Mouse (Mus musculus): ENCODE data around the gene Tmc2. TPM values are rescaled to one million over a fixed set of nuclear protein-coding genes. Genes with fewer than 3 reads are reported as not detected.

The Tmc2 gene
- polyA plus RNA-seq, 1 experiment from 2014 or later = not detected

GRCm38 (mm10) chr2:130207996-130208395 lies 13.0 kb downstream of the Tmc2 start:
- no peaks in the 10 kb centered on the region for H3K36me3 ChIP-seq (ENCODE audit: control insufficient read depth, insufficient read depth, low read length)
- no peak overlapping the region for H3K9ac ChIP-seq (replicated peaks; ENCODE audit: low read length)
- DNase-seq = peak; percentile 15
- no peaks in the 10 kb centered on the region for H3K27me3 ChIP-seq (ENCODE audit: control insufficient read depth, insufficient read depth, low read length)
- WGBS = 92% methylated on average over 3 of the region's 3 CpGs
- no peak overlapping the region for H3K4me2 ChIP-seq (ENCODE audit: low read length)
- no peak overlapping the region for H3K4me3 ChIP-seq (replicated peaks; ENCODE audit: low read depth, low read length)
- no peaks in the 10 kb centered on the region for H3K4me1 ChIP-seq (ENCODE audit: control insufficient read depth, insufficient read depth, low read length)
- no peak for ATAC-seq (ENCODE audit: low FRiP score, low TSS enrichment)
- no peak overlapping the region for H3K27ac ChIP-seq (replicated peaks; ENCODE audit: low read depth, low read length)
- H3K9me3 ChIP-seq (ENCODE audit: control insufficient read depth, low read length) = no peaks in the 10 kb centered on the region

- no peaks in the 10 kb centered on the region for H3K27me3 ChIP-seq (ENCODE audit: control insufficient read depth, insufficient read depth, low read length)
- no peaks in the 10 kb centered on the region for H3K9me3 ChIP-seq (ENCODE audit: control insufficient read depth, low read length)
- WGBS = 96% methylated on average over 3 of the region's 3 CpGs
- DNase-seq (no peak), ATAC-seq (ENCODE audit: low FRiP score, low TSS enrichment) (no peak)
- H3K36me3 ChIP-seq (ENCODE audit: control insufficient read depth, insufficient read depth, low read length) = no peaks in the 10 kb centered on the region
- H3K27ac ChIP-seq (replicated peaks; ENCODE audit: low read depth, low read length) = no peak overlapping the region
- H3K4me3 ChIP-seq (replicated peaks; ENCODE audit: low read depth, low read length) = no peak overlapping the region
- H3K9ac ChIP-seq (replicated peaks; ENCODE audit: low read length) = no peak overlapping the region
- H3K4me1 ChIP-seq (ENCODE audit: control insufficient read depth, insufficient read depth, low read length) = no peaks in the 10 kb centered on the region
- no peak overlapping the region for H3K4me2 ChIP-seq (ENCODE audit: low read length)
Observed at GRCm38 (mm10) chr2:130209636-130210035, 14.6 kb downstream of the Tmc2 start.

- H3K4me2 ChIP-seq (ENCODE audit: low read length) = no peak overlapping the region
- no peaks in the 10 kb centered on the region for H3K27me3 ChIP-seq (ENCODE audit: control insufficient read depth, insufficient read depth, low read length)
- no peak overlapping the region for H3K27ac ChIP-seq (replicated peaks; ENCODE audit: low read depth, low read length)
- ATAC-seq (ENCODE audit: low FRiP score, low TSS enrichment) (no peak), DNase-seq (no peak)
- no peaks in the 10 kb centered on the region for H3K9me3 ChIP-seq (ENCODE audit: control insufficient read depth, low read length)
- no peaks in the 10 kb centered on the region for H3K4me1 ChIP-seq (ENCODE audit: control insufficient read depth, insufficient read depth, low read length)
- H3K36me3 ChIP-seq (ENCODE audit: control insufficient read depth, insufficient read depth, low read length) = no peaks in the 10 kb centered on the region
- 80% methylated on average over 2 of the region's 2 CpGs for WGBS
- H3K9ac ChIP-seq (replicated peaks; ENCODE audit: low read length) = no peak overlapping the region
- no peak overlapping the region for H3K4me3 ChIP-seq (replicated peaks; ENCODE audit: low read depth, low read length)
Observed at GRCm38 (mm10) chr2:130211581-130211980, 16.6 kb downstream of the Tmc2 start.

- WGBS = 53% methylated on average over 9 of the region's 9 CpGs
- H3K27me3 ChIP-seq (ENCODE audit: control insufficient read depth, insufficient read depth, low read length) = no peaks in the 10 kb centered on the region
- H3K4me1 ChIP-seq (ENCODE audit: control insufficient read depth, insufficient read depth, low read length) = no peaks in the 10 kb centered on the region
- no peak overlapping the region for H3K4me3 ChIP-seq (replicated peaks; ENCODE audit: low read depth, low read length)
- no peak for ATAC-seq (ENCODE audit: low FRiP score, low TSS enrichment)
- DNase-seq = peak; percentile 72
- no peak overlapping the region for H3K27ac ChIP-seq (replicated peaks; ENCODE audit: low read depth, low read length)
- no peaks in the 10 kb centered on the region for H3K9me3 ChIP-seq (ENCODE audit: control insufficient read depth, low read length)
- H3K36me3 ChIP-seq (ENCODE audit: control insufficient read depth, insufficient read depth, low read length) = no peaks in the 10 kb centered on the region
- H3K4me2 ChIP-seq (ENCODE audit: low read length) = no peak overlapping the region
- no peak overlapping the region for H3K9ac ChIP-seq (replicated peaks; ENCODE audit: low read length)
Observed at GRCm38 (mm10) chr2:130246912-130247311, 51.9 kb downstream of the Tmc2 start.

- no peaks in the 10 kb centered on the region for H3K36me3 ChIP-seq (ENCODE audit: control insufficient read depth, insufficient read depth, low read length)
- no peaks in the 10 kb centered on the region for H3K9me3 ChIP-seq (ENCODE audit: control insufficient read depth, low read length)
- no peak overlapping the region for H3K4me2 ChIP-seq (ENCODE audit: low read length)
- ATAC-seq (ENCODE audit: low FRiP score, low TSS enrichment) = no peak
- H3K4me3 ChIP-seq (replicated peaks; ENCODE audit: low read depth, low read length) = no peak overlapping the region
- no peaks in the 10 kb centered on the region for H3K4me1 ChIP-seq (ENCODE audit: control insufficient read depth, insufficient read depth, low read length)
- DNase-seq = no peak
- H3K27ac ChIP-seq (replicated peaks; ENCODE audit: low read depth, low read length) = no peak overlapping the region
- 78% methylated on average over 7 of the region's 7 CpGs for WGBS
- H3K9ac ChIP-seq (replicated peaks; ENCODE audit: low read length) = no peak overlapping the region
- no peaks in the 10 kb centered on the region for H3K27me3 ChIP-seq (ENCODE audit: control insufficient read depth, insufficient read depth, low read length)
Observed at GRCm38 (mm10) chr2:130248226-130248625, 53.2 kb downstream of the Tmc2 start.

GRCm38 (mm10) chr2:130256762-130257161 lies 61.8 kb downstream of the Tmc2 start:
- ATAC-seq (ENCODE audit: low FRiP score, low TSS enrichment) (no peak), DNase-seq (no peak)
- no peaks in the 10 kb centered on the region for H3K9me3 ChIP-seq (ENCODE audit: control insufficient read depth, low read length)
- no peaks in the 10 kb centered on the region for H3K27me3 ChIP-seq (ENCODE audit: control insufficient read depth, insufficient read depth, low read length)
- no peak overlapping the region for H3K9ac ChIP-seq (replicated peaks; ENCODE audit: low read length)
- no peak overlapping the region for H3K4me3 ChIP-seq (replicated peaks; ENCODE audit: low read depth, low read length)
- no peaks in the 10 kb centered on the region for H3K4me1 ChIP-seq (ENCODE audit: control insufficient read depth, insufficient read depth, low read length)
- 89% methylated on average over 4 of the region's 4 CpGs for WGBS
- no peak overlapping the region for H3K4me2 ChIP-seq (ENCODE audit: low read length)
- H3K36me3 ChIP-seq (ENCODE audit: control insufficient read depth, insufficient read depth, low read length) = no peaks in the 10 kb centered on the region
- H3K27ac ChIP-seq (replicated peaks; ENCODE audit: low read depth, low read length) = no peak overlapping the region

- no peaks in the 10 kb centered on the region for H3K27me3 ChIP-seq (ENCODE audit: control insufficient read depth, insufficient read depth, low read length)
- no peaks in the 10 kb centered on the region for H3K36me3 ChIP-seq (ENCODE audit: control insufficient read depth, insufficient read depth, low read length)
- no peaks in the 10 kb centered on the region for H3K4me1 ChIP-seq (ENCODE audit: control insufficient read depth, insufficient read depth, low read length)
- H3K9ac ChIP-seq (replicated peaks; ENCODE audit: low read length) = no peak overlapping the region
- H3K9me3 ChIP-seq (ENCODE audit: control insufficient read depth, low read length) = no peaks in the 10 kb centered on the region
- no peak overlapping the region for H3K27ac ChIP-seq (replicated peaks; ENCODE audit: low read depth, low read length)
- no peak overlapping the region for H3K4me2 ChIP-seq (ENCODE audit: low read length)
- no peak overlapping the region for H3K4me3 ChIP-seq (replicated peaks; ENCODE audit: low read depth, low read length)
- no peak for ATAC-seq (ENCODE audit: low FRiP score, low TSS enrichment)
- 87% methylated on average over 4 of the region's 4 CpGs for WGBS
- DNase-seq = no peak
Observed at GRCm38 (mm10) chr2:130260822-130261221, 65.8 kb downstream of the Tmc2 start.

GRCm38 (mm10) chr2:130261914-130262313 lies 66.9 kb downstream of the Tmc2 start:
- 88% methylated on average over 2 of the region's 2 CpGs for WGBS
- no peaks in the 10 kb centered on the region for H3K9me3 ChIP-seq (ENCODE audit: control insufficient read depth, low read length)
- no peak overlapping the region for H3K9ac ChIP-seq (replicated peaks; ENCODE audit: low read length)
- H3K27ac ChIP-seq (replicated peaks; ENCODE audit: low read depth, low read length) = no peak overlapping the region
- H3K4me1 ChIP-seq (ENCODE audit: control insufficient read depth, insufficient read depth, low read length) = no peaks in the 10 kb centered on the region
- H3K36me3 ChIP-seq (ENCODE audit: control insufficient read depth, insufficient read depth, low read length) = no peaks in the 10 kb centered on the region
- H3K4me2 ChIP-seq (ENCODE audit: low read length) = no peak overlapping the region
- no peaks in the 10 kb centered on the region for H3K27me3 ChIP-seq (ENCODE audit: control insufficient read depth, insufficient read depth, low read length)
- ATAC-seq (ENCODE audit: low FRiP score, low TSS enrichment) (no peak), DNase-seq (no peak)
- H3K4me3 ChIP-seq (replicated peaks; ENCODE audit: low read depth, low read length) = no peak overlapping the region

- H3K27ac ChIP-seq (replicated peaks; ENCODE audit: low read depth, low read length) = no peak overlapping the region
- no peaks in the 10 kb centered on the region for H3K4me1 ChIP-seq (ENCODE audit: control insufficient read depth, insufficient read depth, low read length)
- ATAC-seq (ENCODE audit: low FRiP score, low TSS enrichment) = no peak
- H3K4me2 ChIP-seq (ENCODE audit: low read length) = no peak overlapping the region
- no peaks in the 10 kb centered on the region for H3K36me3 ChIP-seq (ENCODE audit: control insufficient read depth, insufficient read depth, low read length)
- H3K9me3 ChIP-seq (ENCODE audit: control insufficient read depth, low read length) = no peaks in the 10 kb centered on the region
- no peak overlapping the region for H3K9ac ChIP-seq (replicated peaks; ENCODE audit: low read length)
- H3K4me3 ChIP-seq (replicated peaks; ENCODE audit: low read depth, low read length) = no peak overlapping the region
- no peak for DNase-seq
- WGBS = 87% methylated on average over 2 of the region's 2 CpGs
- H3K27me3 ChIP-seq (ENCODE audit: control insufficient read depth, insufficient read depth, low read length) = no peaks in the 10 kb centered on the region
Observed at GRCm38 (mm10) chr2:130262398-130262797, 67.4 kb downstream of the Tmc2 start.
